Mouse (Mus musculus) erythroid progenitor cell, adult 5-6 weeks (primary cell): ENCODE measurements at regions not wholly inside any gene's neighbourhood (a gene's known extent, or its start where the extent isn't known, plus 50 kb on each side); places are given as distances from the start of the nearest gene placed in this dataset.
"Not testable (repeated sequence)": the region's sequence is repeated elsewhere in the genome, so short reads cannot be mapped to it uniquely, and the experiment has no call there.

Source experiments
- ATAC-seq: replicated peaks from 2 replicates; pipeline ENCODE4 v1.8.0; 2016; ENCODE audit warnings: moderate number of reproducible peaks, mild to moderate bottlenecking, moderate TSS enrichment, inconsistent platforms; ENCODE audit not compliant: poor library complexity, low FRiP score, severe bottlenecking

DNA sequence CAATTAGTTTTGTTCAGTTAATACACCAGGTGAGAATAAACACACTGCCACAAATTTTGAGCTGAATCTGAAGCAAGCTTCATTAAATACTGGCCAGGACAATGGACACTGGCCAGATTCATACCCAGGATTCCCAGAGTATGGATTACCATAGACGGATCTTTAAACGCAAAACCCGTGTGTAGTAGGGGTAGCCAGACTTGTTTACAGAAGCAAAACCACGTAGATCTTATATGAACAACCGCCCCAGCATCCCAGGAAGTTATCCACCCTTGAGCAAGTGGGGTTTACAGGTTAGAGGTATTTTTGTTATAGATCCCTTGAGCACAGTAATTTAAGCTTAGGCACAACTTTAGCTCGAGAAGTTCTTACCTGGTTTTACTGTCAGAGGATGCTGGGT is 71.1 kb upstream of the Ezr start:
- ATAC-seq: no peak

DNA sequence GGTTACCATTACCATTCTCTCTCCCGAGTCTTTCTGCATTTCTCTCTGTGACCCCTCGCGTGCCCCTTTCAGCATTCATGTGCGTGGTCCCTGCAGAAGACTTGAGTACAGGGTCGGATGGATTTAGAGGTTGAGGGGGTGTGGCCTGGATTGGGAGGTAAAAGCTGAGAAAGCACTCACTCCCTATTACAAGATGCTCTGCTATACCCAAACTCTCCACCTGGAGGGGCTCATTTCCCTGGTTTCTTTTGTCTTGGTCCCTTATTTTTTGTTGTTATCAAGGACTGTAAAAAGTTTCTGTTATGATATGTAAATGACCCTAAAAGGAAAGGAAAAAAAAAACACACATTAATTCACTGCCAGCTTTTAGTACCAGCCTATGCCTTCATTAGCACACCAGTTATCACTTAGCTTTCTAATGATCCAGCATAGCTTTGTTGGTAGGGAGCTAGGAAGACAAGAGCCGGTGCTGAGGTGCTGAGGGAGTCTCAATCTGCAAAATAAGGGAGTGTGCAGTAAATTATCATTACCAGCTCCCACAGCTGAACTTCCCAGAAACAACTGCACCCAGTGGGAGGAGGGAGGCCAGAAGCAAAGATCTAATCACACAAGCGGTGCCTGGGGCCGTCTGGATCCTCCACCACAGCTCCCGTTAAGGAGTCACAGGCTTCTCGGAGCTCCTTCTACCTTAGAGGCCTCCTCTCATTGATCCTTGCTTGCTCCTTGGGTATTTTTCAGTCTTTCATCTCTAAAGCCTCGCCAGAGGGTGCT is 69.8 kb upstream of the Ezr start:
- peak; percentile 76 for ATAC-seq

DNA sequence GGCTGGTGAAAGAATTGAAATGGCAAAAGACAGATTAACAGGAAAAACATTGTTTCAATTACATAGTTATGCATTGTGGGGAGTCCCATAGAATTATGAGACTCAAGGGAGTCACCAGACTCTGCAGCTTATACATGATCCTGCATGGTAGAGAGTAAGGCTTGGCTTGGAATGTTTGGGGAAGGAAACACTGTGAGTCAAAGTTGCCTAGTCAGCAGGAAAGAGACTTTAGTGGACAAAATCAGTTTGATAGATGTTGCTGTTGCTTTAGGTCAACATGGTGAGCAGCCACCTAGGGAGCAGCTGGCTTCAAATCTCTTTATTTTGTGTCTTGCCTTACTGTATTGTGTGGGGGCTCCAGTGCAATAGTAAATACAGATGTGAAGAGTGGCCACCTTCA is 67.9 kb upstream of the Ezr start:
- no peak for ATAC-seq

DNA sequence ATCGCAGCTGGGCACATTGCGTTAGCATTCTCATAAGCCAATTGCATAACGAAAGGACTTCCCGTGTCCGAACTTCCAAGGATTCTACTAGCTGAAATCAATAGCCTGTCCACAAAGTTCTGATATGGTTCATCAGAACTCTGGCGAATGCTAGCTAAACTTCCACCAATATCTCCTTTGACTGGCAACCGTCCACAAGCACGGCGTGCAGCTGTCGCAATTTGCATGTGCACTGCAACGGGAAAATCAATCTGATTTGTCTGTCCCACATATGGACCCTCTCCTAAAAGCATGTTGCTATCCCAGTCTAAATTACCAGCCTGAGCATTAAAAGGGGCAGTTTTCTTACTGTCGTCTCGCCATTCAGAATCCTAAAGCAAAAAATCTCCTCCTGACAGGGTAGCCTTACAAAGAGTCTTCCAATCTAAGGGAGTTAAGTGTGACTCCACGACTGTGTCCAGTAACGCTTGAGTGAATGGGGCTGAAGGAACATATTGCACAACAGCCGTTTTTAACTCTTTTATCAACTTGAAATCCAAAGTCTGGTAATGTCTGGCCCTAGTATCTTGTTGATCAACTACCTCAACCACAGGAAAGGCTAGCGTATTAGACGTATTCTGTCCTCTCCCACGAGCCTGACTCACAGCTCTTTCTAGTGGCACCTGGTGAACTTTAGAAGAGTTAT is 59.3 kb upstream of the Ezr start:
- not testable (repeated sequence) for ATAC-seq

DNA sequence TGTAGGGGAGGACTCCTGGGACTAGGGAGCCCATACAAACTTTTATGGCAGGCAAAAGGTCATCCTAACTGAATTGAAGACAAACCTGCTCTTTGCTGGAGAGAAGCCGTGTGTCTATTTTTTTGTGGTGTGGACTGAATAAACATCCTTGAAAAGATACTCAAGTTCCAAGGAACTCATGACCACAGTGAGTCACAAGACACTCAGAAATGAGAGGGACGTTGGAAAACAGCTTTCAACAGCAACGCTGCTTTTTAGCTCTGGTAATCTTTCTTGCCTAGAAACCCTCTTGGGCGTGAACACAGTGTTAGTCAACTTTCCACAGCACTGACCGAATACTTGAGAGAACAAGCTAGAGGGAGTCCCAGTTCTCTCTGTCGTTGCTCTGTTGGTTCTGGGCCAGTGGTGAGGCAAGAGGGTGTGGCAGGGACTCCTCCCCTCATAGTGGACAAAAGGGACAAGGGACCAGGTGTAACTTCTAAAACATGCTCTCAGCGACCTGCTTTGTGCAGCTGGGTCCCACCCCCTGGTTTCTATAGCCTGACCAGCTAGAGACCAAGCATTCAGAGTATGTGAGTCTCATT is 52.8 kb upstream of the Ezr start:
- 0 out of 2 replicates have a peak, but pooled peaks have one; percentile 30 for ATAC-seq
